Mouse (Mus musculus) left cerebral cortex, postnatal 10 days (tissue): ENCODE results near the gene Galnt3. TPM values are rescaled to one million over a fixed set of nuclear protein-coding genes. Genes with fewer than 3 reads are reported as not detected.

Source experiments
- DNase-seq, 2 experiments: peaks; one replicate each; pipeline ENCODE4 v3.0.0; 2021 to 2022; ENCODE audit warnings: low spot score in 2 of 2, mixed read lengths in 1 of 2; ENCODE audit errors: extremely low spot score in 1 of 2
- intact Hi-C: fragments of 180-260 bp; cut with DNase I; formaldehyde crosslinking; loops from one replicate; pipeline ENCODE4 v1.15.1; 2025
- total RNA-seq, 2 experiments: library from RNA; stranded (reverse); gene quantifications; 2 replicates each; pipeline ENCODE4 v1.2.3; 2021

The Galnt3 gene
- 1 to 10 TPM; 3.2 to 4.4 TPM for total RNA-seq

GRCm38 (mm10) chr2:66124591-66125271, at the start of gene Galnt3:
Galnt3 (minus strand) TSS chr2:66124994.
- intact Hi-C loops, result no loop called here

DNA sequence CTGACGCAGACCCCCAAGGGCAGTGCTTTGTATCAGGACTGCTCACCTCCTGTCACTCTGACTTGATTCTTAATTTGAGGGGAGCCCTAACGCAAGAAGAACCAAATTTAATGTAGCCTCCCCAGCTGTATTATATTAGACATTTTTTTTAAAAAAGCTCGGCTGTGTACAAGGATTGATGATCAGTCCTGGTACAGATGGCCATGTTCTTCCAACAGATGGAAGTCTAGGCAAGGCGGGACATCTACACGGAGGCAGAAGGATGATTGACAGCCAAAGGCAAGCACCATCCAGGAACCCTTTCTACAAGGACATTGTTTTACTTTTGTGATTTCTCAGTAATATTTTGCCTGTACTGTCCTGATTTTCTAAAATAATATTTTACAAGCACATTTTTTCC, 48.3 kb upstream of the Galnt3 start:
- no peak for DNase-seq
- intact Hi-C loops, result no loop called here

More at GRCm38 (mm10) chr2:66124591-66125271, at the start of gene Galnt3:
- peak in 1 of 2 experiments; percentile 39 for DNase-seq

- intact Hi-C loops, result no loop called here
- DNase-seq, result no peak
Measured at GRCm38 (mm10) chr2:66171643-66172042, 46.8 kb upstream of the Galnt3 start.

- intact Hi-C loops, result no loop called here
- no peak for DNase-seq
Measured at GRCm38 (mm10) chr2:66170721-66171120, 45.9 kb upstream of the Galnt3 start.

GRCm38 (mm10) chr2:66165025-66165424, 40.2 kb upstream of the Galnt3 start:
- DNase-seq, result no peak
- intact Hi-C loops, result no loop called here

- intact Hi-C loops, result no loop called here
Measured at GRCm38 (mm10) chr2:66158140-66158915, 33.5 kb upstream of the Galnt3 start.

GRCm38 (mm10) chr2:66151436-66151835, 26.6 kb upstream of the Galnt3 start:
- intact Hi-C loops, result no loop called here
- no peak for DNase-seq

More at GRCm38 (mm10) chr2:66158140-66158915, 33.5 kb upstream of the Galnt3 start:
- no peak for DNase-seq

- intact Hi-C loops, result no loop called here
Measured at GRCm38 (mm10) chr2:66150531-66150930, 25.7 kb upstream of the Galnt3 start.

DNA sequence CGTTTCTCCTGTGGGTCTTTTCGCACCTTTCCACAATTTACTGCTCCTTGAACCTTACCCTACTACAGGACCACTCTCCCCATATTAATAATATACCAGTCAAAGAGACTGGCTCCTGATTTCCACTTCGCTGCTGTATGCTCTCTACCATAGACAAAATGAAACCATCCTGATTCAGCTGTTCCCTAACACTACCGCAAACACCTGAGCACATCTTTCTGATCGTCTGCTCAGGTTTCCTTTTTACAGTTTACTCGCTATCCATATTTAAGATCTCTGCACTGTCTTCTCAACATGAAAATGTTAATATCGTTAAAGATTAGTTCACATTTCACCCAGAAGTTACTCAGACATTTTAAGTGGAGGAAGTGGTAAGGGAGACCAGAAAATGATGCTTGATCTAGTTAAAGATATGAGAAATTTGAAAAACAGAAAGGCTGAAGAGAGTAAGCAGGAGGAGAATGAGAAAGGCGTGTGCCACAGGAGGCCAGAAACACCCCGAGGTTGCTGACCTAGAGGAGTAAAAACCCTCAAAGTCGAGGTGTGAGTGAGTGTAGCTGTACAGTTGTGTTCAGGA, 23.9 kb upstream of the Galnt3 start:
- intact Hi-C loops, result no loop called here
- DNase-seq, result no peak

More at GRCm38 (mm10) chr2:66150531-66150930, 25.7 kb upstream of the Galnt3 start:
- DNase-seq, result no peak

DNA sequence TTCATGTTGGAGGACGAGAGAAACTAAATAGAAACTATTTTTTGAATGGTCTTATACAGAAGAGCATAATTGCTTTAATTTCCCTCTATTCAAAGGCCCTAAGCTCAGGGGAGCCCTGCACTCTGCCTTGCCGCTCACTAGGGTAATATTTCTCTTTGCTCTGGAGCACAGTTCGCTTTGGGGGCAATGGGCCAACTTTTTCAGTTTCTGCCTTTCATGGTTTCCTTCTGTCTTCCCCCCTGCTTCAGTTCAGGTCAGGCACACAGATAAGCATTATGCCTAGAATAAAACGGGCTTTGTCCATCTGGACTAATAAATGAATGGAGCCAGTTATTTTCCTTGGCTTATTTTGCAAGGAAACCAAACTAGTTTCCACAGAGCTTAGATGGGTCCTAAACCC, 21.7 kb upstream of the Galnt3 start:
- DNase-seq, result peak; percentile 33 to 40
- intact Hi-C loops, result no loop called here

- no peak for DNase-seq
- intact Hi-C loops, result no loop called here
Measured at GRCm38 (mm10) chr2:66144770-66145169, 20.0 kb upstream of the Galnt3 start.

DNA sequence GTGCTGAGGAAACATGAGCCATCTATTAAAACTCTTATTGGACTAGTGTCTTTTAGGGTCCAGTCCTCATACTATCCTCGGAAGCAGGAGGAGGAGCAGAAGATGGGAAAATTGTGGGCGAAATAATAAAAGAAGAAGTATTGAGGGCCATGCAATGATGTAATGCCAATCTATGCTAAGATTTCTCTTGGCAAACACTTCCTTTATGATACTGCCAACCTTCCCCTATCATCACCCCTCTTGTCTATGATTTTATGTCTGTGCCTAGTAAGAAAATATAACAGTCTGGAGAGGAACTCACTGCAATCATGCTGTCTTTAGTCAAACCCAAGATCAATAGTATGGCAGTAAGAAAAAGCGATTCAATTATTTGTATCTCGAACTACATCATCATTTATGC, 18.5 kb upstream of the Galnt3 start:
- no peak for DNase-seq
- intact Hi-C loops, result no loop called here

DNA sequence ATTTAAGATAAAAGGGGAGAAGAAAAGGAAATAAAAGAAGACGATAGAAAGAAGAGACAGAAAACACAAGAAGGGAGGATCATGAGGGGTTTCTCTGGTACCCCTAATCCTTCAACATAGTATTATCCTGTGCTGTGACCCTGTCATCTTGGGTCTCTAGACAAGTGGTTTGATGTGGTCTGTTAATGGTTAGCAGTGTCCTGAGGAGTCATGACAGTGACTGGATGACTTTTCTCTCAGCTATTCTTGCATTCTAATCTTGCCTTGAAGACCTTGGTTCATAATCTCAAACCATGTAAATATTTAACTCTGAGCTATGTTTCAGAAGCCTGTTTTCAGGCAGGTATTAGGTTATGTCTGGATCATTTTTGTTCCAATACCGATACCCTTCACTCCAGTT, 17.9 kb upstream of the Galnt3 start:
- intact Hi-C loops, result no loop called here
- DNase-seq, result no peak

DNA sequence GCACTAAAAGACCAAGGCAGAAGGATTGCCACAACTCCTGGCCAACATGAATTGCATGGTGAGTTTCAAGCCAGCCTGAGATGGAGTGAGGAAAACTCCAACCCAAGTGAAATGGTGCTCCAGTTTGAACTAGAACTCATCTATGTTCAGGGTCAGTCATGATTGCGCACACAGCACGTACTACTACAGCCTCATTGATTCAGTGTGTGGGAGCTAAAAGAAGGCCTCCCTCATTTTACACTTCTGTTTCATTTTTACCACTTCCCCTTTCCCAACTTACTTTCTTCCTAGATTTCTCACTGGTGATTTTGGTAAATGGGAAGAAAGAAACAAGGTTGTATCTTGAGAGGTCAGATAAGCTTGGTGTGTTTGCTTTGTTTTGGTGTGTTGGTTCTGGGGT, 17.5 kb upstream of the Galnt3 start:
- intact Hi-C loops, result no loop called here

DNA sequence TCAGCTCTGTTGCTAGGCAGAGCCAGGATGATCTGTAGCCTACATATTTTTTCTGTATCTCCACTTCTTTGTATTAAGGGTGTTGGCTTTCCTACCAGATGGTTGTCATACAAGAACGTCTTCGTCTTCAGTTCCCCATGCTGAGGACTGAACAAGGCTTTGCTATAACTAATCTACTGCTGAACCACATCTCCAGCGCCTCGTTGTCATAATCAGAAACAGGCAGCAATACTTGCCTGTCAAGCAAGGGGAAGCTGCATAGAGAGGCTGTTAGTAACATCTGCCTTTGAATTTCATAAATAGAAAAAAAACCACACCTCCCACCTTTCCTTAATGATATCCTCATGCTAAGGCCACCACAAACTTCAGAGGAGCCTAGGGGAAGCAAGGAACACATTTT, 15.5 kb upstream of the Galnt3 start:
- no peak for DNase-seq
- intact Hi-C loops, result no loop called here

More for the DNA sequence above, 17.5 kb upstream of the Galnt3 start:
- DNase-seq, result no peak

DNA sequence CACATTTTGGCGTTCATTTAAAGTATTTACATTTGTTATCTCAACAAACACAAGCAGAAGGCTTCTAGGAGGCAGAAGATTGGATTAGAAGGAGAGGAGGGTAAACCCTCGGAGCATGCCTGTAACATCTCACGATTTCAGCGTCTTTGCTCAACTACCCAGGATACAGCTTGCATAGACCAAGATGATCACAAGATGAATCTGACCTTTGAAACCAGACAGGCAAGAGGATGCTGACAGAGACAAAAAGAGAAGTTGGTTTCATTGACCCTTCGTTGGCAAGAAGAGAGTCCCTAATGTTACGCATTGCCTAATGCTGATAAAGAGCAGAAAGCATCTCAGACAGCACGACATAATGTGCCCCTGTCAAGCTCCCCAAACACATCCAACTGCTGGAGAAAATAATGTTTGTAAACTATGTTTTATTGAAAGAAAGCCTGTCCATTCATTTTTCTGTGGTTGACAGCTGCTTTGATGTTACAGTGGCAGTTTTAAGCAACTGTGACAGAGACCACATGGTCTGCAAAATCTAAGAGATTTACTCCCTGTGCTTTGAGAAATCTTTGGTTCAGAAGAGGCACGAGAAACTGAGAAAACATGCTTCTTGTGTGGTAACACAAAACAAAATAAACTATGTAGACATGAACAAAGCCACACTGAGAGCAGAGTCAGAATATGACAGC, 7.2 kb upstream of the Galnt3 start:
- no peak for DNase-seq
- intact Hi-C loops, result no loop called here

DNA sequence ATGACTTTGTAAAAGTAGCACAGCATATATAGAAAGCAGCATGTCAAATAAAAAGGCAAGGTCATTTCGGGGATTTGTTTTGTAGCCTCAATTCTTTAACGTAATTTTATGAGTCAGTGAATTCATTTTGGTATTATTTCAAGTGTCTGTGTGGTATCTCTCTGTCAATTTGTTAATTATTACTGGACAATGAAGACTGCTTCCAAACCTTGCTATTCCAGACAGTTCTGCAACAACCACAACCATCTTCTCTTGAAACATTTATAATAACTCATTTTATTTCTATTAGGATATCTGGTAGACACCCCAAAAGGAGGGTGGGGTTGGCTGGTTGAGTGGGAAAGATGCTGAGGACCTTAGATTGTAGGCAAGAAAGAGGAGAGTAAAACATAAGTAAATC, 4.1 kb upstream of the Galnt3 start:
- no peak for DNase-seq
- intact Hi-C loops, result no loop called here

GRCm38 (mm10) chr2:66127541-66127940, 2.7 kb upstream of the Galnt3 start:
- DNase-seq, result no peak
- intact Hi-C loops, result no loop called here

GRCm38 (mm10) chr2:66126936-66127335, 2.1 kb upstream of the Galnt3 start:
- DNase-seq, result no peak
- intact Hi-C loops, result no loop called here
